ENCODE assay signal across 23 mouse cellular contexts in the genomic region with DNA sequence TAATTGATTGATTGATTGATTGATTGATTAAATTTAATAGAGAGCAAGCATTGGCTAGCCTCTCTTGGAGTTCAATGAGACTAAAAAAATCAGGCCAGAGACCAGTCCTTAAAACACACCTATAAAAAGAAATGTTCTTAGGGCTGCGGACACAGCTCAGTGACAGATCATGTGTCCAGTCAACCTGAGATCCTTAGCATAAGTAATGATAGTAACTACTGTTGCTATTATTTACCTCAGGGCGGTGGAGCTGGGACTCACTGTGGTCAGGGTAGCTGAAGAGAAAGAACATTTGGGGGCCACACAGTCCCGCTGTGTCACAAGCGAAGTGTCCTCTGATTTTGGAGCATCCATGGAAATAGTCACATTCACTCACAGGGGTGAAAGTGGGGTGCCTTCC. TPM values are rescaled to one million over a fixed set of nuclear protein-coding genes. Genes with fewer than 3 reads are reported as not detected.
DNase-seq lines count a peak whose midpoint lies in the region; ATAC-seq and TF ChIP-seq lines count a peak whose summit lies in the region.
"Had no signal": no experiment of that assay in that cellular context is flagged by ENCODE, and none has a peak within 500 bp of the region (broad histone marks: within the 10 kb centered on the region; RNA-seq: fewer than 3 reads in every experiment).

No protein-coding gene starts in this region.

- 65% methylated on average over 4 of the region's 4 CpGs for WGBS in spleen, adult 2 months
- WGBS in kidney, embryonic 16.5 days, result 86% methylated on average over 4 of the region's 4 CpGs

- DNase-seq in spleen, adult 2 months (ENCODE audit: low read depth in 1 of 2, low spot score in 2 of 2), result peak in 1 of 2 experiments; percentile 31
- DNase-seq in spleen, adult 18-20 months, result no peak
- no peak for DNase-seq in testis, postnatal 14 days (ENCODE audit: low spot score)
- DNase-seq: adrenal gland, adult 2 months; adrenal gland, postnatal 10 days; adrenal gland, postnatal 25 days; cerebellum, adult 11 months; cerebellum, adult 18-20 months; cerebellum, adult 8-10 months; cerebellum, adult 9-11 months; cerebellum, postnatal 14 days; cerebellum, postnatal 36 days; embryo, embryonic 11 days had no signal

- H3K27ac ChIP-seq in spleen, adult 2 months (ENCODE audit: insufficient read depth, low read length), result peak overlapping the region; percentile 19
- no peak overlapping the region; the same call in 1 of the 2 replicates for H3K27ac ChIP-seq in testis, adult 2 months (ENCODE audit: control insufficient read depth, insufficient read depth, low read depth, low read length)
- H3K27ac ChIP-seq in kidney, embryonic 16.5 days (ENCODE audit: low read length), result no peak overlapping the region
- H3K27ac ChIP-seq: embryonic facial prominence, embryonic 13.5 days; embryonic facial prominence, embryonic 15.5 days; forebrain, embryonic 10.5 days; forebrain, embryonic 12.5 days had no signal

- H3K9ac ChIP-seq in kidney, embryonic 16.5 days (replicated peaks; ENCODE audit: low read length), result no peak overlapping the region
- H3K9ac ChIP-seq: embryonic facial prominence, embryonic 13.5 days; embryonic facial prominence, embryonic 15.5 days; forebrain, embryonic 12.5 days had no signal

- H3K9me3 ChIP-seq in kidney, embryonic 16.5 days (ENCODE audit: low read length), result no peaks in the 10 kb centered on the region
- H3K9me3 ChIP-seq: embryonic facial prominence, embryonic 13.5 days; embryonic facial prominence, embryonic 15.5 days; forebrain, embryonic 10.5 days; forebrain, embryonic 12.5 days had no signal

- no peak for ATAC-seq in kidney, embryonic 16.5 days (ENCODE audit: low FRiP score, low TSS enrichment)
- ATAC-seq: forebrain, embryonic 14.5 days; forebrain, embryonic 16.5 days had no signal

- H3K36me3 ChIP-seq in spleen, adult 2 months (ENCODE audit: control insufficient read depth, insufficient read depth, low read length), result no peaks in the 10 kb centered on the region
- no peaks in the 10 kb centered on the region for H3K36me3 ChIP-seq in testis, adult 2 months (ENCODE audit: control insufficient read depth, insufficient read depth, low read length)
- H3K36me3 ChIP-seq in kidney, embryonic 16.5 days (ENCODE audit: insufficient read depth, low read length), result no peaks in the 10 kb centered on the region
- H3K36me3 ChIP-seq: embryonic facial prominence, embryonic 13.5 days; embryonic facial prominence, embryonic 15.5 days; forebrain, embryonic 10.5 days; forebrain, embryonic 12.5 days had no signal

- H3K4me2 ChIP-seq in kidney, embryonic 16.5 days (replicated peaks; ENCODE audit: low read depth, low read length), result no peak overlapping the region
- H3K4me2 ChIP-seq: embryonic facial prominence, embryonic 13.5 days; embryonic facial prominence, embryonic 15.5 days; forebrain, embryonic 12.5 days had no signal

- TF ChIP-seq POLR2A in spleen, adult 2 months (IDR thresholded peaks at IDR 0.05; ENCODE audit: low read depth, low read length), result no peak
- no peak for TF ChIP-seq POLR2A in testis, adult 2 months (IDR thresholded peaks at IDR 0.05; ENCODE audit: control insufficient read depth, low read depth, low read length)

- H3K4me1 ChIP-seq in spleen, adult 2 months (ENCODE audit: control insufficient read depth, insufficient read depth, insufficient read length), result peaks cover 16% of the 10 kb centered on the region
- H3K4me1 ChIP-seq in testis, adult 2 months (ENCODE audit: control insufficient read depth, insufficient read depth, low read length), result peaks cover 12% of the 10 kb centered on the region
- 0 out of 2 replicates have a peak, but pooled peaks cover 3% of the 10 kb centered on the region for H3K4me1 ChIP-seq in kidney, embryonic 16.5 days (ENCODE audit: insufficient read depth, low read length)
- H3K4me1 ChIP-seq: embryonic facial prominence, embryonic 15.5 days had no signal

- no peak overlapping the region for H3K4me3 ChIP-seq in spleen, adult 2 months (ENCODE audit: extremely low read depth, insufficient read depth, insufficient read length)
- H3K4me3 ChIP-seq in testis, adult 2 months (ENCODE audit: control insufficient read depth, low read depth, low read length), result peak overlapping the region; percentile 84
- no peak overlapping the region for H3K4me3 ChIP-seq in kidney, embryonic 16.5 days (ENCODE audit: low read length)
- H3K4me3 ChIP-seq: embryonic facial prominence, embryonic 13.5 days; embryonic facial prominence, embryonic 15.5 days; erythroblast, embryonic 14.5 days; forebrain, embryonic 10.5 days; forebrain, embryonic 12.5 days had no signal

- TF ChIP-seq CTCF in spleen, adult 2 months (IDR thresholded peaks at IDR 0.05; ENCODE audit: extremely low read depth, insufficient read depth, insufficient read length, insufficient replicate concordance), result no peak
- TF ChIP-seq CTCF in testis, adult 2 months (IDR thresholded peaks at IDR 0.05; ENCODE audit: control insufficient read depth, insufficient read depth, insufficient replicate concordance, low read depth, low read length), result no peak

- no peaks in the 10 kb centered on the region for H3K27me3 ChIP-seq in spleen, adult 2 months (ENCODE audit: control insufficient read depth, insufficient read depth, low read length)
- no peaks in the 10 kb centered on the region for H3K27me3 ChIP-seq in testis, adult 2 months (ENCODE audit: control insufficient read depth, insufficient read depth, low read length)
- 0 out of 2 replicates have a peak, but pooled peaks cover 4% of the 10 kb centered on the region for H3K27me3 ChIP-seq in kidney, embryonic 16.5 days (ENCODE audit: insufficient read depth, low read length)
- H3K27me3 ChIP-seq: embryonic facial prominence, embryonic 15.5 days had no signal

RNA-seq across cellular contexts. Expression of gene Srgn, which starts 14.4 kb away (rescaled TPM):
- 65.7 and 76.3 TPM in 2 replicates for polyA plus RNA-seq in spleen, adult 2 months (2012; rRNA removed)
- polyA plus RNA-seq in testis, adult 2 months (2012; rRNA removed), result 18.0 and 20.5 TPM in 2 replicates
- polyA plus RNA-seq in kidney, embryonic 16.5 days (2015; fragmentation: Nextera tagmentation; extraction: Ambion mirVana), result 8.2 and 9.6 TPM in 2 replicates
- polyA plus RNA-seq: C2C12 had no signal

RNA-seq across cellular contexts. Expression of gene Vps26a, which starts 26.2 kb away (rescaled TPM):
- 4.0 and 5.6 TPM in 2 replicates for polyA plus RNA-seq in spleen, adult 2 months (2012; rRNA removed)
- polyA plus RNA-seq in testis, adult 2 months (2012; rRNA removed), result 94.3 and 104 TPM in 2 replicates
- polyA plus RNA-seq in kidney, embryonic 16.5 days (2015; fragmentation: Nextera tagmentation; extraction: Ambion mirVana), result 84.6 and 88.6 TPM in 2 replicates

Comparison
In these comparisons a context has a peak if more than half of its experiments do, and no peak if none do; other contexts are left out.
1. RNA of gene Vps26a, which starts 26.2 kb away (polyA plus RNA-seq): 94.3 to 104 TPM in testis, adult 2 months and 84.6 to 88.6 TPM in kidney, embryonic 16.5 days; 4.0 to 5.6 TPM in spleen, adult 2 months; every median in the first group is over 10 times any median in the second.